ENCODE assay signal across 15 mouse cellular contexts in genomic region chr4:71840774-71841146, GRCm38 (mm10).
DNase-seq lines count a peak whose midpoint lies in the region; ATAC-seq lines count a peak whose summit lies in the region.
"Had no signal": no experiment of that assay in that cellular context is flagged by ENCODE, and none has a peak within 500 bp of the region (broad histone marks: within the 10 kb centered on the region; RNA-seq: fewer than 3 reads in every experiment).

No protein-coding gene starts in this region.

- H3K4me2 ChIP-seq in kidney, embryonic 15.5 days: no peak overlapping the region
- H3K4me2 ChIP-seq in hindbrain, embryonic 12.5 days (replicated peaks): no peak overlapping the region
- H3K4me2 ChIP-seq in hindbrain, embryonic 14.5 days (replicated peaks): no peak overlapping the region
- no peak overlapping the region for H3K4me2 ChIP-seq in midbrain, embryonic 16.5 days (ENCODE audit: low read length)
- H3K4me2 ChIP-seq: embryonic facial prominence, embryonic 13.5 days; liver, embryonic 11.5 days had no signal

- DNase-seq in kidney, postnatal 25 days: no peak
- DNase-seq in hindbrain, embryonic 14.5 days (ENCODE audit: low spot score): no peak
- no peak for DNase-seq in cerebellum, adult 9-10 months
- DNase-seq in left cerebral cortex, adult 18-20 months (ENCODE audit: low spot score in 2 of 2): no peak
- DNase-seq: kidney, adult 11 months; lung, adult 18-20 months; lung, postnatal 4 days; thymus, postnatal 36 days had no signal

- ATAC-seq in kidney, embryonic 15.5 days (replicated peaks; ENCODE audit: low FRiP score): no peak
- peak; percentile 61; the same call in 1 of the 2 replicates for ATAC-seq in hindbrain, embryonic 12.5 days (ENCODE audit: low FRiP score)
- peak; percentile 57; the same call in 1 of the 2 replicates for ATAC-seq in hindbrain, embryonic 14.5 days (ENCODE audit: low FRiP score)
- ATAC-seq in midbrain, embryonic 16.5 days: peak; percentile 68

- H3K36me3 ChIP-seq in kidney, embryonic 15.5 days: no peaks in the 10 kb centered on the region
- H3K36me3 ChIP-seq in hindbrain, embryonic 12.5 days: no peaks in the 10 kb centered on the region
- no peaks in the 10 kb centered on the region for H3K36me3 ChIP-seq in hindbrain, embryonic 14.5 days (replicated peaks; ENCODE audit: control insufficient read depth, insufficient read depth)
- no peaks in the 10 kb centered on the region for H3K36me3 ChIP-seq in midbrain, embryonic 16.5 days (ENCODE audit: control insufficient read depth, insufficient read depth, low read length)
- H3K36me3 ChIP-seq: embryonic facial prominence, embryonic 13.5 days; heart, embryonic 10.5 days had no signal

- H3K9ac ChIP-seq in kidney, embryonic 15.5 days: no peak overlapping the region
- H3K9ac ChIP-seq in hindbrain, embryonic 12.5 days: no peak overlapping the region
- H3K9ac ChIP-seq in hindbrain, embryonic 14.5 days: no peak overlapping the region
- no peak overlapping the region for H3K9ac ChIP-seq in midbrain, embryonic 16.5 days (ENCODE audit: low read depth, low read length)
- H3K9ac ChIP-seq: embryonic facial prominence, embryonic 13.5 days had no signal

- 78% methylated on average over 1 of the region's 1 CpGs for WGBS in kidney, embryonic 15.5 days
- 97% methylated on average over 1 of the region's 1 CpGs for WGBS in hindbrain, embryonic 12.5 days
- WGBS in hindbrain, embryonic 14.5 days: 78% methylated on average over 1 of the region's 1 CpGs
- 79% methylated on average over 1 of the region's 1 CpGs for WGBS in midbrain, embryonic 16.5 days

- no peak overlapping the region for H3K4me3 ChIP-seq in kidney, embryonic 15.5 days (replicated peaks)
- no peak overlapping the region for H3K4me3 ChIP-seq in hindbrain, embryonic 12.5 days
- no peak overlapping the region for H3K4me3 ChIP-seq in hindbrain, embryonic 14.5 days (replicated peaks; ENCODE audit: low read length)
- H3K4me3 ChIP-seq in midbrain, embryonic 16.5 days (ENCODE audit: low read depth, low read length): no peak overlapping the region
- H3K4me3 ChIP-seq: embryonic facial prominence, embryonic 13.5 days; heart, embryonic 10.5 days had no signal

- H3K4me1 ChIP-seq in kidney, embryonic 15.5 days: peaks cover 12% of the 10 kb centered on the region
- H3K4me1 ChIP-seq in hindbrain, embryonic 12.5 days: peaks cover 5% of the 10 kb centered on the region
- H3K4me1 ChIP-seq in hindbrain, embryonic 14.5 days (replicated peaks; ENCODE audit: control insufficient read depth, insufficient read depth, low read length): peaks cover 20% of the 10 kb centered on the region
- peaks cover 10% of the 10 kb centered on the region; the same call in 1 of the 2 replicates for H3K4me1 ChIP-seq in midbrain, embryonic 16.5 days (ENCODE audit: control insufficient read depth, insufficient read depth, low read length)
- H3K4me1 ChIP-seq: heart, embryonic 10.5 days had no signal

- peak overlapping the region; percentile 28; the same call in 1 of the 2 replicates for H3K27ac ChIP-seq in kidney, embryonic 15.5 days
- peak overlapping the region; percentile 24; the same call in 1 of the 2 replicates for H3K27ac ChIP-seq in hindbrain, embryonic 12.5 days
- H3K27ac ChIP-seq in hindbrain, embryonic 14.5 days: peak overlapping the region; percentile 48
- H3K27ac ChIP-seq in midbrain, embryonic 16.5 days (ENCODE audit: low read length): peak overlapping the region; percentile 7; the same call in 1 of the 2 replicates
- H3K27ac ChIP-seq: embryonic facial prominence, embryonic 13.5 days; heart, embryonic 10.5 days; kidney, postnatal 0 days had no signal

- H3K9me3 ChIP-seq in kidney, embryonic 15.5 days (replicated peaks): no peaks in the 10 kb centered on the region
- no peaks in the 10 kb centered on the region for H3K9me3 ChIP-seq in hindbrain, embryonic 12.5 days (replicated peaks)
- H3K9me3 ChIP-seq in hindbrain, embryonic 14.5 days (ENCODE audit: control insufficient read depth, low read length): no peaks in the 10 kb centered on the region
- no peaks in the 10 kb centered on the region for H3K9me3 ChIP-seq in midbrain, embryonic 16.5 days (replicated peaks; ENCODE audit: control insufficient read depth, low read length, poor library complexity, severe bottlenecking)
- H3K9me3 ChIP-seq: embryonic facial prominence, embryonic 13.5 days; heart, embryonic 10.5 days had no signal

- no peaks in the 10 kb centered on the region for H3K27me3 ChIP-seq in kidney, embryonic 15.5 days
- H3K27me3 ChIP-seq in hindbrain, embryonic 12.5 days: no peaks in the 10 kb centered on the region
- no peaks in the 10 kb centered on the region for H3K27me3 ChIP-seq in hindbrain, embryonic 14.5 days (ENCODE audit: control insufficient read depth, insufficient read depth, low read length)
- H3K27me3 ChIP-seq in midbrain, embryonic 16.5 days (ENCODE audit: control insufficient read depth, insufficient read depth, low read depth, low read length): no peaks in the 10 kb centered on the region
- H3K27me3 ChIP-seq: embryonic facial prominence, embryonic 13.5 days had no signal
